Mouse (Mus musculus) spleen, adult 2 months (tissue): ENCODE results near the gene Sult1d1.

ENCODE experiments used
- CTCF ChIP-seq: fragments of 200-500 bp; IDR thresholded peaks from 2 replicates; pipeline ENCODE4 v1.5.1; 2011; ENCODE audit warnings: mild to moderate bottlenecking, inconsistent platforms; ENCODE audit not compliant: insufficient read depth, insufficient read length, insufficient replicate concordance; ENCODE audit errors: extremely low read depth
- POLR2A ChIP-seq: fragments of 200-500 bp; IDR thresholded peaks from 2 replicates; pipeline ENCODE4 v1.6.1; 2011; ENCODE audit warnings: low read depth, low read length, inconsistent platforms

DNA sequence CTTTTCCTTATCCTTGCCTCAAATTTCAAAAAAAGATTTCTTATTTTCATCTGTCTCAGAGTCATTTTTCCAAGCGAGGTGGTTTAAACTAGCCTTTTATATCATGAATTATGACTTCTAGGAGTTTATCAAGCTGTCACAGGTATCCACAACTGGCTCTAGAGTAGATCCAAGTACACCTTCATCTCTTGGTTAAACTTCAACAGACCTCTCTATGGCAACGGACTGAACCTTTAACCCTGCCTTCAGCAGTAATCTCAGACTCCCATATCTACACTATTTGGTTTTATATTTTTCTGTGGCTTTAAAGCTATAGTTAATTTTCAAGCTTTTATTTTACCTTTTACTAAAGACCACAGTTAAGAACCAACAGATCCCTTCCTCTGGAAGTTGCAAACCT is 36.5 kb downstream of the Sult1d1 start:
- TF ChIP-seq POLR2A (no peak), CTCF (no peak)
